ENCODE assay signal across 23 mouse cellular contexts in genomic region chr10:120220776-120221175, GRCm38 (mm10). TPM values are rescaled to one million over a fixed set of nuclear protein-coding genes. Genes with fewer than 3 reads are reported as not detected.
A peak's percentile ranks its signal among the peaks of the same experiment; 100 is the strongest.
DNase-seq lines count a peak whose midpoint lies in the region; ATAC-seq and TF ChIP-seq lines count a peak whose summit lies in the region.
"Had no signal": no experiment of that assay in that cellular context is flagged by ENCODE, and none has a peak within 500 bp of the region (broad histone marks: within the 10 kb centered on the region; RNA-seq: fewer than 3 reads in every experiment).

No protein-coding gene starts in this region.

- H3K9me3 ChIP-seq in heart, embryonic 15.5 days (replicated peaks) = no peaks in the 10 kb centered on the region
- H3K9me3 ChIP-seq in lung, postnatal 0 days (ENCODE audit: low read length) = no peaks in the 10 kb centered on the region
- H3K9me3 ChIP-seq: embryonic facial prominence, embryonic 12.5 days; forebrain, embryonic 13.5 days; limb, embryonic 13.5 days; megakaryocyte, embryonic 14.5 days had no signal

- TF ChIP-seq CTCF in lung, postnatal 0 days (IDR thresholded peaks at IDR 0.05) = no peak

- TF ChIP-seq EP300 in lung, postnatal 0 days (IDR thresholded peaks at IDR 0.05) = no peak; the same call in 1 of the 2 replicates

- ATAC-seq in heart, embryonic 15.5 days (replicated peaks; ENCODE audit: insufficient number of reproducible peaks, insufficient read depth, low FRiP score, low read depth) = no peak
- ATAC-seq in lung, postnatal 0 days = peak; percentile 47
- ATAC-seq in CD4-positive, CD25-positive, alpha-beta regulatory T cell, adult 4 months = peak; percentile 90
- ATAC-seq: forebrain, embryonic 13.5 days; hindbrain, embryonic 16.5 days had no signal

- H3K4me1 ChIP-seq in heart, embryonic 15.5 days (replicated peaks) = no peaks in the 10 kb centered on the region
- H3K4me1 ChIP-seq in lung, postnatal 0 days (ENCODE audit: insufficient read depth, low read depth, low read length) = no peaks in the 10 kb centered on the region
- H3K4me1 ChIP-seq: embryonic facial prominence, embryonic 12.5 days; forebrain, embryonic 13.5 days; limb, embryonic 13.5 days had no signal

- WGBS in heart, embryonic 15.5 days = 74% methylated on average over 7 of the region's 7 CpGs
- 38% methylated on average over 7 of the region's 7 CpGs for WGBS in lung, postnatal 0 days

- no peaks in the 10 kb centered on the region for H3K27me3 ChIP-seq in heart, embryonic 15.5 days
- H3K27me3 ChIP-seq in lung, postnatal 0 days (replicated peaks; ENCODE audit: insufficient read depth, low read length) = no peaks in the 10 kb centered on the region
- H3K27me3 ChIP-seq: embryonic facial prominence, embryonic 12.5 days; forebrain, embryonic 13.5 days; limb, embryonic 13.5 days; megakaryocyte, embryonic 14.5 days had no signal

- H3K4me3 ChIP-seq in heart, embryonic 15.5 days = no peak overlapping the region
- no peak overlapping the region for H3K4me3 ChIP-seq in lung, postnatal 0 days (ENCODE audit: low read depth, low read length)
- H3K4me3 ChIP-seq: embryonic facial prominence, embryonic 12.5 days; erythroblast, embryonic 14.5 days; forebrain, embryonic 13.5 days; limb, embryonic 13.5 days; megakaryocyte, embryonic 14.5 days had no signal

- peaks cover 23% of the 10 kb centered on the region for H3K36me3 ChIP-seq in heart, embryonic 15.5 days
- H3K36me3 ChIP-seq in lung, postnatal 0 days (ENCODE audit: insufficient read depth, low read length) = no peaks in the 10 kb centered on the region

- DNase-seq in heart, postnatal 4 days = no peak
- peak; percentile 28 for DNase-seq in lung, postnatal 0 days (ENCODE audit: low spot score)
- no peak for DNase-seq in lung, postnatal 25 days (ENCODE audit: low spot score)
- peak; percentile 62 for DNase-seq in naive thymus-derived CD4-positive, alpha-beta T cell, adult 2 months (ENCODE audit: low read depth)
- no peak for DNase-seq in adrenal gland, postnatal 36 days
- DNase-seq: adrenal gland, postnatal 10 days; cerebellum, adult 11 months; cerebellum, postnatal 10 days; kidney, adult 11 months; kidney, postnatal 10 days; midbrain, embryonic 14.5 days; right cerebral cortex, postnatal 25 days; thymus, postnatal 25 days had no signal

- H3K27ac ChIP-seq in heart, embryonic 15.5 days = peak overlapping the region; percentile 26; the same call in 1 of the 2 replicates
- H3K27ac ChIP-seq in lung, postnatal 0 days (ENCODE audit: low read length) = peak overlapping the region; percentile 43; the same call in 1 of the 2 replicates
- H3K27ac ChIP-seq: embryonic facial prominence, embryonic 12.5 days; forebrain, embryonic 13.5 days; limb, embryonic 13.5 days; liver, embryonic 14.5 days; stomach, postnatal 0 days had no signal

- H3K4me2 ChIP-seq in heart, embryonic 15.5 days = no peak overlapping the region
- no peak overlapping the region; the same call in 1 of the 2 replicates for H3K4me2 ChIP-seq in lung, postnatal 0 days (replicated peaks; ENCODE audit: low read depth, low read length)
- H3K4me2 ChIP-seq: embryonic facial prominence, embryonic 12.5 days; forebrain, embryonic 13.5 days; limb, embryonic 13.5 days had no signal

- no peak overlapping the region for H3K9ac ChIP-seq in heart, embryonic 15.5 days
- no peak overlapping the region for H3K9ac ChIP-seq in lung, postnatal 0 days (replicated peaks; ENCODE audit: low read depth)
- H3K9ac ChIP-seq: embryonic facial prominence, embryonic 12.5 days; forebrain, embryonic 13.5 days; limb, embryonic 13.5 days; liver, embryonic 14.5 days had no signal

RNA-seq across cellular contexts. Expression of gene Llph, which starts 6.1 kb away (rescaled TPM):
- 26.0 and 29.4 TPM in 2 replicates for polyA plus RNA-seq in heart, embryonic 15.5 days (2015; fragmentation: Nextera tagmentation; extraction: Ambion mirVana)
- 1 to 10 TPM; 9.1 to 9.8 TPM for total RNA-seq in heart, postnatal 4 days (2021)
- 33.4 and 35.7 TPM in 2 replicates for polyA plus RNA-seq in lung, postnatal 0 days (2015; fragmentation: Nextera tagmentation; extraction: Ambion mirVana)
- polyA plus RNA-seq in CD4-positive, CD25-positive, alpha-beta regulatory T cell, adult 4 months (2017; shearing (Covaris generic)) = 10 to 100 TPM; 56.9 to 77.4 TPM
- 10 to 100 TPM; 25.3 to 26.3 TPM for total RNA-seq in adrenal gland, postnatal 36 days (2021)

RNA-seq across cellular contexts. Expression of gene Irak3, which starts 18.8 kb away (rescaled TPM):
- 0.59 and 0.94 TPM in 2 replicates for polyA plus RNA-seq in heart, embryonic 15.5 days (2015; fragmentation: Nextera tagmentation; extraction: Ambion mirVana)
- 1 to 10 TPM; 2.0 to 2.4 TPM for total RNA-seq in heart, postnatal 4 days (2021)
- 1.6 and 1.7 TPM in 2 replicates for polyA plus RNA-seq in lung, postnatal 0 days (2015; fragmentation: Nextera tagmentation; extraction: Ambion mirVana)
- polyA plus RNA-seq in CD4-positive, CD25-positive, alpha-beta regulatory T cell, adult 4 months (2017; shearing (Covaris generic)) = 1 to 10 TPM; 3.9 to 4.5 TPM
- total RNA-seq in adrenal gland, postnatal 36 days (2021) = 1 to 10 TPM; 3.4 to 3.6 TPM
- polyA plus RNA-seq: erythroblast, embryonic 14.5 days had no signal

RNA-seq across cellular contexts. Expression of gene Tmbim4, which starts 19.4 kb away (rescaled TPM):
- polyA plus RNA-seq in heart, embryonic 15.5 days (2015; fragmentation: Nextera tagmentation; extraction: Ambion mirVana) = 103 and 110 TPM in 2 replicates
- 10 to 100 TPM; 80.8 to 82.8 TPM for total RNA-seq in heart, postnatal 4 days (2021)
- polyA plus RNA-seq in lung, postnatal 0 days (2015; fragmentation: Nextera tagmentation; extraction: Ambion mirVana) = 152 and 165 TPM in 2 replicates
- 100 to 1,000 TPM; 129 to 132 TPM for polyA plus RNA-seq in CD4-positive, CD25-positive, alpha-beta regulatory T cell, adult 4 months (2017; shearing (Covaris generic))
- total RNA-seq in adrenal gland, postnatal 36 days (2021) = 100 to 1,000 TPM; 132 to 159 TPM

Comparison
In these comparisons a context has a peak if more than half of its experiments do, and no peak if none do; other contexts are left out.
1. DNase-seq: peak in lung, postnatal 0 days (single experiment) and naive thymus-derived CD4-positive, alpha-beta T cell, adult 2 months (single experiment); none in heart, postnatal 4 days (single experiment), lung, postnatal 25 days (single experiment) and adrenal gland, postnatal 36 days (0 of 2).